Mouse (Mus musculus): Measurements from ENCODE around the gene Hist1h4b.

DNA sequence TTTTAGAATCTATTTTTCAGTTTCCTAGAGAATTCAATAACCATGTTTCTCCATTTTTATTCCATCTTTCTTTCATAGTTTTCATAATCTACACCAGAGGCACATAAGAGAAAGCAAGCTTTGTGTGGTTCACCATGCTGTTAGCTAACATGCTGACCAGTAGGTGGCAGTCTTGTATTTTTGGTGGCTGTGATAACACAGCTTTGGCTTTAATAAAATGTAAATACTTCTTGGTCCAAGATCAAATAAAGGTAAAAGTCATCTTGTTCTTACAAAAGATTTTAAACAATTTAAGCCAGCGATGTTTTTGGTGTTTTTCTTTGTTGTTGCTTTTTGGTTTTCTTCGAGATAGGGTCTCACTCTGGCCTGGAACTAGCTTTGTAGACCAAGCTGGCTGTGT, 35.7 kb downstream of the Hist1h4b start:
- TF ChIP-seq TAL1 (IDR thresholded peaks at IDR 0.05; ENCODE audit: low read length) (no peak), GATA1 (IDR thresholded peaks at IDR 0.05; ENCODE audit: low read length) (no peak)

All from erythroblast, embryonic 14.5 days (primary cell).